Mouse (Mus musculus): ENCODE measurements around the gene Elovl5.

DNA sequence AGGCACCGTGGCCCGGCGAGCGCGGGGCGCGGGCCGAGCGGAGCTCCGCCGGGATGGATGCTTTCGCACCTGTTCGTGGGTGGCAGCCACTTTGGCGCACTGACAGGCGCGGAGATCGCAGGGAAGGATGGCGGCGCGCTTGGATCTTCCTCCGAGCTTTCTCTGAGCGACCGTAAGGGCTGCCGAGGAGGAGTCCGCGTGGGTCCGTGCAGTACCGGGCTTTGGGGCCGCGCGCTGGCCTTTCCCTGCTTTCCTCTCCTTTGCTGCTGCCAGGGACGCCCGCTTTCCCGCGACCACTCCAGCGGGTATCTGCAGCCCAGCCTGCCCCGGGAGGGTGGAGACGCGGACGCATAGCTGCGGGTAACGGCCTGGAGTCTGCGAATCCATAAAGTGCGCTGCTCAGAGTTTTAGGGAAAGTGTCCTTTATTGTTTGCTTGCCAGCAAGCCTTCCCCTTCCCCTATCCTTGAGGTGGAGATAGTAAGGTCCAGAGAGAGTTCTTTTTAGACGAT is 513 bp downstream of the Elovl5 start:
- TF ChIP-seq CTCF (IDR thresholded peaks at IDR 0.05; ENCODE audit: borderline replicate concordance, control insufficient read depth, extremely low read depth, insufficient read depth, low read length, poor library complexity) (no peak), POLR2A (IDR thresholded peaks at IDR 0.05; ENCODE audit: control insufficient read depth, extremely low read depth, insufficient read depth, low read length, poor library complexity) (no peak)

Data from thymus, adult 2 months (tissue).